Mouse (Mus musculus) olfactory bulb, adult 2 months (tissue): Measurements from ENCODE around the gene Setd1b.

Source experiments
- CTCF ChIP-seq: fragments of 200-500 bp; IDR thresholded peaks from 2 replicates; pipeline ENCODE4 v1.5.1; 2012; ENCODE audit warnings: low read depth, mild to moderate bottlenecking, low read length, moderate library complexity; ENCODE audit not compliant: insufficient read depth
- POLR2A ChIP-seq: fragments of 200-500 bp; IDR thresholded peaks from 2 replicates; pipeline ENCODE4 v1.6.1; 2012; ENCODE audit warnings: mild to moderate bottlenecking, low read depth, low read length, moderate library complexity; ENCODE audit not compliant: insufficient read depth

GRCm38 (mm10) chr5:123147569-123147968 lies 5.6 kb downstream of the Setd1b start:
- TF ChIP-seq CTCF (no peak), POLR2A (no peak)
